Mouse (Mus musculus) liver, adult 2 months (tissue): Measurements from ENCODE around the gene Map3k20. TPM values are rescaled to one million over a fixed set of nuclear protein-coding genes. Genes with fewer than 3 reads are reported as not detected.

Experiments used
- DNase-seq: peaks from one replicate; pipeline ENCODE4 v3.0.0-alpha.2; 2011; ENCODE audit warnings: low read depth, low spot score; ENCODE audit errors: extremely low read depth
- H3K27ac ChIP-seq: fragments of 200-500 bp; replicated peaks from 2 replicates; pipeline ENCODE4 v1.5.1; 2012; ENCODE audit warnings: low read depth, mild to moderate bottlenecking, control low read depth, inconsistent platforms, low read length; ENCODE audit not compliant: insufficient read depth
- H3K27me3 ChIP-seq: fragments of 200-500 bp; 2 replicates; pipeline ENCODE4 v1.6.1; 2012; ENCODE audit warnings: mild to moderate bottlenecking, moderate library complexity, low read length, inconsistent platforms; ENCODE audit not compliant: control insufficient read depth, insufficient read depth
- H3K36me3 ChIP-seq: fragments of 200-500 bp; 2 replicates; pipeline ENCODE4 v1.6.1; 2012; ENCODE audit warnings: low read length, inconsistent platforms; ENCODE audit not compliant: control insufficient read depth, insufficient read depth
- H3K4me1 ChIP-seq: fragments of 200-500 bp; 2 replicates; pipeline ENCODE4 v1.6.1; 2011; ENCODE audit warnings: low read length; ENCODE audit not compliant: control insufficient read depth, insufficient read depth
- H3K4me3 ChIP-seq: fragments of 200-500 bp; 2 replicates; pipeline ENCODE4 v1.5.1; 2011; ENCODE audit warnings: low read depth, mild to moderate bottlenecking, control low read depth, low read length, moderate library complexity; ENCODE audit not compliant: insufficient read depth
- H3K79me2 ChIP-seq: fragments of 200-500 bp; 2 replicates; pipeline ENCODE4 v1.6.1; 2012; ENCODE audit warnings: inconsistent platforms, mild to moderate bottlenecking, low read length, moderate library complexity; ENCODE audit not compliant: control insufficient read depth, insufficient read depth
- H3K9ac ChIP-seq: fragments of 200-500 bp; 2 replicates; pipeline ENCODE4 v1.6.1; 2012; ENCODE audit warnings: low read depth, mild to moderate bottlenecking, control low read depth, inconsistent platforms, low read length
- CTCF ChIP-seq: fragments of 200-500 bp; IDR thresholded peaks from 2 replicates; pipeline ENCODE4 v1.5.1; 2011; ENCODE audit warnings: low read depth, low read length, control low read depth
- POLR2A ChIP-seq: fragments of 200-500 bp; IDR thresholded peaks from 2 replicates; pipeline ENCODE4 v1.6.1; 2011; ENCODE audit warnings: low read length, control low read depth; ENCODE audit not compliant: insufficient read depth; ENCODE audit errors: extremely low read depth
- WGBS: fragments of 180-500 bp; shearing (Covaris S2); methylation state at CpG from one replicate; pipeline ENCODE4 v1.1.7; 2018; 5-methylcytosine and 5-hydroxymethylcytosine counted together
- polyA plus RNA-seq: library from polyadenylated mRNA; depleted of rRNA; stranded (reverse); fragments of >200 nt; gene quantifications from 2 replicates; pipeline ENCODE4 v1.2.3, GENCODE M21; 2012
- total RNA-seq: library from RNA; depleted of rRNA; stranded (reverse); fragments of >200 nt; gene quantifications from 2 replicates; pipeline ENCODE4 v1.2.3, GENCODE M21; 2014

Gene Map3k20
- total and polyA plus RNA-seq, 2 experiments = 4.6 to 11.8 TPM

DNA sequence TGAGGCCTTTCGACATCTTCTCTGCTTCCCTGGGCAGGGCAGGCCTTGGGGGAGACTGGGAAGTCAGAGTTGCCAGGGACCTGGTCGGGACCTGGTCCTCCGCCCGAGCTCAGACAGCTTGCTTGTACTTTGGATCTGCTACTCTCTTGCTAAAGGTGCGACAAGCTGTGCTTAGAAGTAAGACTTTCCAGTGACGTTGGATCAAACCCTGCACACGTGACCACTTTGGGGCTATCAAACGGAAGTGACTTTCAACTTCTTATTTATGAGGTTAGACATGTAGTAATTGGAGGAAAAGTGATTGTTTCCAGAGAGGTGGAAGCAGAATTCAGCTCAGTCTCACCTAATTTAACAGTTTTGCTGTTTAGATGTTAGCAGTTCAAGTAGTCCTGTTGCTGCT lies 7.1 kb downstream of the Map3k20 start:
- peak; percentile 40 for DNase-seq
- 87% methylated on average over 8 of the region's 8 CpGs for WGBS
- no peak overlapping the region for H3K27ac ChIP-seq
- no peak for TF ChIP-seq CTCF
- no peak for TF ChIP-seq POLR2A
- peaks cover under 1% of the 10 kb centered on the region; the same call in 1 of the 2 replicates for H3K4me1 ChIP-seq
- H3K36me3 ChIP-seq = no peaks in the 10 kb centered on the region
- H3K4me3 ChIP-seq = no peak overlapping the region
- no peaks in the 10 kb centered on the region for H3K27me3 ChIP-seq
- H3K9ac ChIP-seq = no peak overlapping the region
- peaks cover 10% of the 10 kb centered on the region; the same call in 1 of the 2 replicates for H3K79me2 ChIP-seq

GRCm38 (mm10) chr2:72294994-72295393 lies 9.6 kb downstream of the Map3k20 start:
- WGBS = 94% methylated on average over 6 of the region's 6 CpGs
- no peaks in the 10 kb centered on the region for H3K27me3 ChIP-seq
- H3K4me1 ChIP-seq = no peaks in the 10 kb centered on the region; the same call in 1 of the 2 replicates
- DNase-seq = no peak
- no peak overlapping the region for H3K9ac ChIP-seq
- TF ChIP-seq CTCF (no peak), POLR2A (no peak)
- H3K4me3 ChIP-seq = no peak overlapping the region
- no peaks in the 10 kb centered on the region for H3K36me3 ChIP-seq
- H3K27ac ChIP-seq = no peak overlapping the region
- H3K79me2 ChIP-seq = peaks cover under 1% of the 10 kb centered on the region; the same call in 1 of the 2 replicates

DNA sequence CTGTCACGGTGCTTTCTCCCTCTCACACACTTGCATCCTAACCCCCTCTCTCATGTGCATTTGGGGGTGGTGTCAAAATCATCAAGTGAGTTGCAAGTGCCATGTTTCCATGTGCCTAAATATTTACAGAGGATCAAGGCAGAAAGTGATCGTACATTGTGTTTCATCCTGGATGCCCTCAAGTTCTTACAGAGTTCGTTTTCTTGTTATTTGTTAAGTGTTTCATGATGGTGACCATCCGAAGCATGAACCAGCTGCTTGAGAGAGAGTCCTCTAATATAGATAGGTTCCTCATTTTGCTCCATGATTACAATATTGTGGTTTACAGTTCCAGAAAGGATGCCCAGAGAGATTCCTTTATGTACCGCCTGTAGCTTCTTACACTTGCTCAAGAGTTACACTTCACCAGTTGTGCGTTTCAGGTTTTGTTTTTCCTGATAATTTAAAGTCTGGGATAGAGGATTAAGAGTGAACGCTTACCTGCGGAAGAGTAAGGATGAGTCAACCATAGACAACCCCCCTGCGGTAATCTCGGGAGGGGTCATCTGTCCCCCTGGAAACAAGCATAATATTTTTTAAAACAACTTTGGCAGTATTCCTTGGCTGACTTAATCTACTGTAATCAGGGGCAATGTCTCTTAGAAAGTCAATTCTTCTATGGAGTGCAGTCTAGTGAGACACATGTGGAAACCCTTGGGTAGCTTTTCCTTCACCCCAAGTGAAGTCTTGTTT lies 11.7 kb downstream of the Map3k20 start:
- H3K4me1 ChIP-seq = no peaks in the 10 kb centered on the region; the same call in 1 of the 2 replicates
- no peaks in the 10 kb centered on the region for H3K27me3 ChIP-seq
- no peak overlapping the region for H3K4me3 ChIP-seq
- no peak for DNase-seq
- no peak overlapping the region for H3K9ac ChIP-seq
- no peak for TF ChIP-seq CTCF
- TF ChIP-seq POLR2A = no peak
- no peak overlapping the region for H3K27ac ChIP-seq
- WGBS = 86% methylated on average over 10 of the region's 10 CpGs
- H3K79me2 ChIP-seq = no peaks in the 10 kb centered on the region; the same call in 1 of the 2 replicates
- H3K36me3 ChIP-seq = no peaks in the 10 kb centered on the region

- Histone ChIP-seq H3K27ac (no peak overlapping the region; the same call in 1 of the 2 replicates), H3K79me2 (no peaks in the 10 kb centered on the region; the same call in 1 of the 2 replicates), H3K4me3 (peak overlapping the region; percentile 3; the same call in 1 of the 2 replicates), H3K27me3 (no peaks in the 10 kb centered on the region), H3K4me1 (no peaks in the 10 kb centered on the region; the same call in 1 of the 2 replicates), H3K36me3 (no peaks in the 10 kb centered on the region), H3K9ac (no peak overlapping the region)
- DNase-seq = no peak
- 56% methylated on average over 10 of the region's 10 CpGs for WGBS
- no peak for TF ChIP-seq CTCF
- TF ChIP-seq POLR2A = no peak
These were observed 12.3 kb downstream of the Map3k20 start for GRCm38 (mm10) chr2:72297716-72298082.

DNA sequence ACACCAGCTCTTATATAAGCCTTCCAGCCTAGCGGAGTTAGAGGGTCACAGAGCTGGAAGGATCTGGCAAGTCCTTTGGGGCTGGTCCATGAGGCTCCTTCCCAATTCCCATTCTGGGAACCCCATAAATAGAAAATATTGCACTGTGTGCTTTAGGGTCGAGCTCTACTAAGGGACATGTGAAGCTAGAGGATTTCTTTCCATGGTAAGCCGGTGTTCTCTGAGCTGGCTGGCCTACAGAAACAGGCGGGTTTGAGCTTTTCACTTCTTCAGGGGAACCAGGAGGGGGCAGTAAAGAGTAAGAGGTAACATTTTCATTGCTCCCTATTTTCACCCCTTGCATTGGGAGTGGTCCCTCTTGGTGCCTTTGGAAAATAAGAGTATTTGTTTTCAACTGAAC lies 13.0 kb downstream of the Map3k20 start:
- Histone ChIP-seq H3K36me3 (no peaks in the 10 kb centered on the region), H3K9ac (no peak overlapping the region), H3K4me3 (no peak overlapping the region), H3K4me1 (no peaks in the 10 kb centered on the region; the same call in 1 of the 2 replicates), H3K27me3 (no peaks in the 10 kb centered on the region), H3K27ac (no peak overlapping the region), H3K79me2 (no peaks in the 10 kb centered on the region; the same call in 1 of the 2 replicates)
- TF ChIP-seq POLR2A = no peak
- peak; percentile 48 for TF ChIP-seq CTCF
- 40% methylated on average over 4 of the region's 4 CpGs for WGBS
- DNase-seq = peak; percentile 37
